Mouse (Mus musculus) monocyte, adult 5-6 weeks (primary cell): ENCODE measurements at regions not wholly inside any gene's neighbourhood (a gene's known extent, or its start where the extent isn't known, plus 50 kb on each side); places are given as distances from the start of the nearest gene placed in this dataset.

Experiments used
- ATAC-seq: fragments of 153-309, 156-312 bp; replicated peaks from 2 replicates; pipeline ENCODE4 v1.8.0; 2017; ENCODE audit warnings: mild to moderate bottlenecking; ENCODE audit not compliant: low TSS enrichment, insufficient number of reproducible peaks, severe bottlenecking, poor library complexity, low FRiP score

- no peak for ATAC-seq
Measured at GRCm38 (mm10) chr3:18868117-18868739, 760.2 kb downstream of the 1700064H15Rik start.

GRCm38 (mm10) chr3:18868758-18869157 is 759.7 kb downstream of the 1700064H15Rik start:
- no peak for ATAC-seq

- ATAC-seq, result no peak
Measured at GRCm38 (mm10) chr3:18877060-18877459, 751.4 kb downstream of the 1700064H15Rik start.

DNA sequence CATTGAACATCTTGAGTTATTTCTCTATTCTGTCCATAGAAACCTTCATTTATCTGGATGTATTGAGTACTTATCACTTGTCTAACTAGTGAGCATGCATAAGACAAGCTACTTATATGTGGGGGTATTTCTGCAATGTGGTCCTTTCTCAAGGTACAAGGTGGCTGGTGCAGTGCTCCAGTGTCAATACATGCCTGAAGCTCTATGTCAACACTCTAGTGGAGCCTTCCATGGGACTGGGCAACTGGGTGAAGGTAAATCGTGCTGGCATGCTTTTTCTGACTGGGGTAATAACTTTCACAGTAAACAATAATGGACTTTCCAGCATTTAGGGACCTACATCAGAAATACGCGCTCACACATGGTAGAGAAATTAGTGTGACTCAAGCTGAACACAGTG is 750.9 kb downstream of the 1700064H15Rik start:
- no peak for ATAC-seq

DNA sequence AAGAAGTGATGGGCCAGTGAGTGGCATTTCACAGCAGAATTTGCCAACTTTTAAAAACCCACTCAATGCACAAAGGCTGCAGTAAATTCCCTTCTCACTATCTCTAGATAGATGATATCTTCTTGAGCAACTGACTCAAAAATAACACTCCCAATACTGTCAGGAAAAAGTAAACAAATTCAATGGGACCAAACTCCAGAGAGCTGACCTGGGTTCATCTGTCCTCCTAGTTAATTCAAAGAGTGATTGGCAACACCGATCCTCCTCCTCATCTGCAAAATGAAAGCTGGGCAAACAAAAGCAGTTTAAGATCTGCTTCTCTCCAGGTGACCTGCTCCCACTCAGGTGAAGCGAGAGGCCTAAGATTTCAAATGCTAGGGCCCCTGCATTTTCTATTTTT is 747.3 kb downstream of the 1700064H15Rik start:
- ATAC-seq, result no peak

- no peak for ATAC-seq
Measured at GRCm38 (mm10) chr3:18892813-18893212, 735.7 kb downstream of the 1700064H15Rik start.

- ATAC-seq, result no peak
Measured at GRCm38 (mm10) chr3:18905769-18906168, 722.7 kb downstream of the 1700064H15Rik start.

DNA sequence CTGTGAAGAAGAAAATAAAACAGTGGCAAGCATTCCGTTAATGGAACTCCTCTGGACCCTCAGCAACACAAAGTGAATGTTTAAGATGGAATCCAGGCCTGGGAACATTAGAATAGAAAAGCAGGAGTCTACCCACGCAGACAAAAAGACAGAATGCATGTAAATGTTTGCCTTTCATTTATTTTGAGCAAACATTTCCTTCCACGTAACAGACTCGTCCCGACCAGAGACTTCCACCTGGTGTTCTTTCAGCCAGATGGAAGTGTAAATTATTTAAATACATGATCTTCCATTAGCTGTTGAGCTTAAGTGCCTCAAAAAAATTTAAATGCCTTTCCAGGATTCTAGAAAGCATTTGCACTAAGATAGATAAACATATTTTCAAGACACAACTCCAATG is 722.3 kb downstream of the 1700064H15Rik start:
- no peak for ATAC-seq

GRCm38 (mm10) chr3:18908737-18909136 is 719.7 kb downstream of the 1700064H15Rik start:
- ATAC-seq, result no peak

- no peak for ATAC-seq
Measured at GRCm38 (mm10) chr3:18928401-18929104, 699.9 kb downstream of the 1700064H15Rik start.

- ATAC-seq, result no peak
Measured at GRCm38 (mm10) chr3:18929105-18929492, 699.4 kb downstream of the 1700064H15Rik start.

- ATAC-seq, result no peak
Measured at GRCm38 (mm10) chr3:18932983-18933726, 695.3 kb downstream of the 1700064H15Rik start.

DNA sequence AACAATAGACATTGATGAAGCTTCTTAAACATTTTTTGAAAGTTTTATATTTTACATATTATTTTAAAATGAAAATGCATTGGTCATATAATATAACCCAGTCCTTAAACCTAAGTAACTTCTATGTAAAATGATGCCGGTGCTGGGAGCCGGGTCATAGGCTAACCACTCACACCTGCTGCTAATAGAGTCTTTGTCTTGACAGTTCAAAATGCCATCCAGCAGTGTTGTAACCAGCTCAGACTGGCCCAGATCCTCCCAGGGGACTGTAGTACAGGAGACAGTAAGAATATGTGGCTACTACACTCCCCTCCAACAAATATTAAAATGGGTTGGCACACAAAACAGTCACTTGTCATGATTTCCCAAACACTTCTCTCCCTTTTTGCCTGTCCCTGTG is 693.6 kb downstream of the 1700064H15Rik start:
- no peak for ATAC-seq

DNA sequence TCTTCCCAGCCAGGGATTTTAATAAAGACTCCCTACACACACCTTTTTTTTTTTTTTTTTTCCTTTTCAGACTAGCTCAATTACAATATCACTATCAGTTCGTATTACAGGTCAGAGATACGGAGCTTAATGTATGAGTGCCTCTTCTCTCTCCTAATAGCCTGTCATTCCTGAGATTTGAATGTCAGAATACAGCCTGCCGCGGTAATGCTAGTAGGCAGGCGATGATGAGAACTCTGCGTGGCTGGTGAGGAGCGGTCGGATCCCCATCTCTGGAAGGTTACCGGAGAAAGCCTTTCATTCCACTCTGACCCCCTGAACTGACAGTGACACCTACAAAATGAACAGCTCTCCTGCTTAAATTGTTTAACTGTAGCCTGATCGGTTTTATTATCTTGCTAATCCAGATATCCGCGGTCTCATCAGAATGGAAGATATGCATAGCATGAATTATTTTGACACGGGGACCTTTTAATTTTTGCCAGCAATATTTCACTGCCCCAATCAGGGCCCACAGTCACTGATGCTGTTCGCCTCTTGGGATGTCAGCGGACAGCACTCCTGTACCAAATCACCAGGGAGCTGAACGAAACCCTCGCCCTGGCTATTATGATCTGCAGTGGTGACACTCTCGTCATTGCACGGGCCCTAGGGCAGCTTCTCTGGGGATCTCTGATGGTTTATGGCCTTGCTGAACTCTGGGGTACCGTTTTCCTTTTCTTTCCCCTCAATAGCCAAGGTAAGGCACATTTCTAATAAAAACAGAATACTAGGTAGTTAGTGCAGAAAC is 690.9 kb downstream of the 1700064H15Rik start:
- no peak for ATAC-seq

GRCm38 (mm10) chr3:18941301-18942177 is 686.9 kb downstream of the 1700064H15Rik start:
- ATAC-seq, result no peak

GRCm38 (mm10) chr3:18960341-18960740 is 668.1 kb downstream of the 1700064H15Rik start:
- no peak for ATAC-seq

- ATAC-seq, result no peak
Measured at GRCm38 (mm10) chr3:18988662-18989061, 639.8 kb downstream of the 1700064H15Rik start.

GRCm38 (mm10) chr3:18989577-18990240 is 638.8 kb downstream of the 1700064H15Rik start:
- no peak for ATAC-seq
